Mouse (Mus musculus): ENCODE measurements at regions not wholly inside any gene's neighbourhood (a gene's known extent, or its start where the extent isn't known, plus 50 kb on each side); places are given as distances from the start of the nearest gene placed in this dataset.

DNA sequence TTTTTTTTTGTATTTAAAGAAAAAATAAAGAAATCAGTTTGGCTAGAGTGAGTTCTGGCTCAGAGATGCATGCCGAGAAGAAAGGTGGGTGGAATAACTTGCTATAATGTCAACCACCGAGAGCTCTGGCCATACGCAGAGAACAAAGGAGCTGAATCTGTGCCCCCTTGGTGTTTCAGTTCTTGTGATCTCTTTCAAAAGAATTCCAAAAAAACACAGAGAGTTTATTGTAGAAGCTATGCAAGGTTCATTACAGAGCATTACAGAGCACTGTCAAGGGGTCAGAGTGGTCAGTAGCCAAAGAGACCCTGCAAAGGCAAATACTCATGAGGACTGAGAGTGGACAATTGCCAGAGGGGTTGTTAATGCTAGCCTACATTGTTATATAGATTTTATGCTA is 514.9 kb downstream of the Pdha2 start:
- Histone ChIP-seq H3K4me3 (ENCODE audit: insufficient read depth, low read depth, low read length) (no peak overlapping the region), H3K9ac (ENCODE audit: low read depth, low read length) (no peak overlapping the region), H3K36me3 (ENCODE audit: control insufficient read depth, insufficient read depth, low read length) (no peaks in the 10 kb centered on the region), H3K27ac (replicated peaks; ENCODE audit: insufficient read depth, low read depth, low read length) (no peak overlapping the region), H3K27me3 (ENCODE audit: control insufficient read depth, insufficient read depth, low read length) (no peaks in the 10 kb centered on the region), H3K4me1 (ENCODE audit: control insufficient read depth, insufficient read depth, low read length) (no peaks in the 10 kb centered on the region), H3K79me2 (ENCODE audit: control insufficient read depth, insufficient read depth, low read length) (no peaks in the 10 kb centered on the region)
- no peak for DNase-seq (ENCODE audit: extremely low read depth, low read depth, low spot score)
- TF ChIP-seq CTCF (IDR thresholded peaks at IDR 0.05; ENCODE audit: low read depth, low read length) (no peak), POLR2A (IDR thresholded peaks at IDR 0.05; ENCODE audit: extremely low read depth, insufficient read depth, low read length) (no peak)
- WGBS: 90% methylated on average over 3 of the region's 3 CpGs

DNA sequence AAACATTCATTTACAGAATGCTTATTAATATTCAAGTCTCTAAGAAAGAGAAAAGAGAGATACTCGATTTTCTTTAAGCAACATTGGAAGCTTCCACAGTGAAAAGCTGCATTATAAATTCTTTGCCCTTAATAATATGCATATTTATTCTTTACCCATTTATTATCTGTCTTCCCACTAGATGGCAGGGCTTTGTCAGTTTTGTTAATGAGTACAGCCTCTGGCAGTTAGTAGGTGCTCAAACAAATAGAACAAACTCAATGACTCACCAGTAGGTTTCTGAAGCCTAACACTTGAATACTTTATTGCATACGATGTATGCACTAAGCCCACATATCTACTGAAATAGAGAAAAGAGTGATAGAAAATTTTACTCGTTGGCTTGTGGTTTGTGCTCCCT is 529.4 kb downstream of the Pdha2 start:
- no peaks in the 10 kb centered on the region for H3K27me3 ChIP-seq (ENCODE audit: control insufficient read depth, insufficient read depth, low read length)
- WGBS: 60% methylated on average over 3 of the region's 3 CpGs
- no peak for DNase-seq (ENCODE audit: extremely low read depth, low read depth, low spot score)
- H3K27ac ChIP-seq (replicated peaks; ENCODE audit: insufficient read depth, low read depth, low read length): no peak overlapping the region
- H3K4me3 ChIP-seq (ENCODE audit: insufficient read depth, low read depth, low read length): no peak overlapping the region
- TF ChIP-seq CTCF (IDR thresholded peaks at IDR 0.05; ENCODE audit: low read depth, low read length): no peak
- TF ChIP-seq POLR2A (IDR thresholded peaks at IDR 0.05; ENCODE audit: extremely low read depth, insufficient read depth, low read length): no peak
- no peak overlapping the region for H3K9ac ChIP-seq (ENCODE audit: low read depth, low read length)
- H3K4me1 ChIP-seq (ENCODE audit: control insufficient read depth, insufficient read depth, low read length): no peaks in the 10 kb centered on the region
- H3K79me2 ChIP-seq (ENCODE audit: control insufficient read depth, insufficient read depth, low read length): no peaks in the 10 kb centered on the region
- no peaks in the 10 kb centered on the region for H3K36me3 ChIP-seq (ENCODE audit: control insufficient read depth, insufficient read depth, low read length)

DNA sequence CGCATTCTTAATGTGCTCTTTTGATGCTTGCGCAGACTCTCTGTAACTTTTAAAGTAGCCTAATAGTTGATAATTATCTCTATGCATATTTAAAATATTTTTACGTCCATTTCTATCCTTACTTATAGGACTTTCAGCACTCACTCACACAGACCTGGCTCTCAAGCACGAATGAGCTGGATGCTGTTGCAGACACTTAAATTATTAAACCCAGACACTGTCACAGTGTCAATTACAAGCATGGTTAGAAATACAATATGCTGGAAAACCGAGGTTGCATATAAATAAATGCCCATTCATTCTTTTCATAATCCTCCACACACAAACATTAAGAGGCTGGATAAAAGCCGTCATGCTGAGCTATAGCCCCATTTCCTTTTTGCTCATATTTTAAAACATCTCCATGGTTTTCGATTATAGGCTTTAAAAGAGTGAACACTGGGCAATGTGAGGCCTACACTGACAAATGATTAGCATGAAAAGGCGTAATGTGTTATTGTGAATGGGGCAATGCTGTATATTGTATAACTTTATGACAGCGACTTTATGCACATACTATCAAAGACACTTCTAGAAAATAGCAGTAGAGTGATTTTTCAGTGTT is 566.3 kb downstream of the Pdha2 start:
- no peak overlapping the region for H3K27ac ChIP-seq (replicated peaks; ENCODE audit: insufficient read depth, low read depth, low read length)
- TF ChIP-seq CTCF (IDR thresholded peaks at IDR 0.05; ENCODE audit: low read depth, low read length) (no peak), POLR2A (IDR thresholded peaks at IDR 0.05; ENCODE audit: extremely low read depth, insufficient read depth, low read length) (no peak)
- no peaks in the 10 kb centered on the region for H3K36me3 ChIP-seq (ENCODE audit: control insufficient read depth, insufficient read depth, low read length)
- H3K4me3 ChIP-seq (ENCODE audit: insufficient read depth, low read depth, low read length): no peak overlapping the region
- H3K9ac ChIP-seq (ENCODE audit: low read depth, low read length): no peak overlapping the region
- no peak for DNase-seq (ENCODE audit: extremely low read depth, low read depth, low spot score)
- H3K4me1 ChIP-seq (ENCODE audit: control insufficient read depth, insufficient read depth, low read length): no peaks in the 10 kb centered on the region
- no peaks in the 10 kb centered on the region for H3K27me3 ChIP-seq (ENCODE audit: control insufficient read depth, insufficient read depth, low read length)
- H3K79me2 ChIP-seq (ENCODE audit: control insufficient read depth, insufficient read depth, low read length): no peaks in the 10 kb centered on the region
- 68% methylated on average over 9 of the region's 9 CpGs for WGBS

DNA sequence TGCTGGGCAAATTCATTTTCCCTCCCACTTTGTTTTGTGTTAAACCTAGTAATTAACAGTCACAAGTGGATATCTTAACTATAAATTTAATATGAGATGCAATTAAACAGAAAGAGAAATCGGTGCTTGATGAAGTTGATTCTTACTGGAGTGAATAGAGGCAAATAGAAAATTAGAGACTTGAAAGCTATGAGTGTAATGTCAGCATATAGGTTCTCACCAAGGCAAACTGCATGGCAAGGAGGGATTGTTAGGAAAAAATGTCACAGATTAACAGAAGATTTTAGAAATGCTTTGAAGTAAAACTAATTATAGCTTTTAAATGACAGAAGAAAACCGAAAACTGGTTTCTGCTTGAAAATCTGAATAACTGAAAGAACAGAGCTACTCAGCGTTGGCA is 592.3 kb downstream of the Pdha2 start:
- Histone ChIP-seq H3K36me3 (ENCODE audit: control insufficient read depth, insufficient read depth, low read length) (no peaks in the 10 kb centered on the region), H3K27me3 (ENCODE audit: control insufficient read depth, insufficient read depth, low read length) (no peaks in the 10 kb centered on the region), H3K27ac (replicated peaks; ENCODE audit: insufficient read depth, low read depth, low read length) (no peak overlapping the region), H3K79me2 (ENCODE audit: control insufficient read depth, insufficient read depth, low read length) (no peaks in the 10 kb centered on the region), H3K4me1 (ENCODE audit: control insufficient read depth, insufficient read depth, low read length) (no peaks in the 10 kb centered on the region), H3K4me3 (ENCODE audit: insufficient read depth, low read depth, low read length) (no peak overlapping the region), H3K9ac (ENCODE audit: low read depth, low read length) (no peak overlapping the region)
- WGBS: 72% methylated on average over 3 of the region's 3 CpGs
- no peak for DNase-seq (ENCODE audit: extremely low read depth, low read depth, low spot score)
- TF ChIP-seq CTCF (IDR thresholded peaks at IDR 0.05; ENCODE audit: low read depth, low read length) (no peak), POLR2A (IDR thresholded peaks at IDR 0.05; ENCODE audit: extremely low read depth, insufficient read depth, low read length) (no peak)

Data from liver, adult 2 months (tissue).